Mouse (Mus musculus): ENCODE measurements around the gene Ucp3. TPM values are rescaled to one million over a fixed set of nuclear protein-coding genes. Genes with fewer than 3 reads are reported as not detected.

The Ucp3 gene
- polyA plus RNA-seq, 1 experiment from 2014 or later = not detected

GRCm38 (mm10) chr7:100495581-100496251 lies 22.9 kb downstream of the Ucp3 start:
- H3K4me1 ChIP-seq (replicated peaks; ENCODE audit: control insufficient read depth, insufficient read depth, low read length) = peaks cover 19% of the 10 kb centered on the region

GRCm38 (mm10) chr7:100496371-100496770 lies 23.6 kb downstream of the Ucp3 start:
- ATAC-seq = no peak
- no peak overlapping the region for H3K9ac ChIP-seq (replicated peaks; ENCODE audit: low read depth, low read length)
- H3K9me3 ChIP-seq (ENCODE audit: control insufficient read depth, low read length) = no peaks in the 10 kb centered on the region
- no peaks in the 10 kb centered on the region for H3K27me3 ChIP-seq (replicated peaks; ENCODE audit: control insufficient read depth, insufficient read depth, low read length)
- WGBS = 86% methylated on average over 6 of the region's 6 CpGs
- H3K36me3 ChIP-seq (ENCODE audit: control insufficient read depth, insufficient read depth) = no peaks in the 10 kb centered on the region
- no peak overlapping the region for H3K27ac ChIP-seq (ENCODE audit: low read length)
- peaks cover 19% of the 10 kb centered on the region for H3K4me1 ChIP-seq (replicated peaks; ENCODE audit: control insufficient read depth, insufficient read depth, low read length)
- H3K4me2 ChIP-seq (ENCODE audit: low read length) = no peak overlapping the region
- H3K4me3 ChIP-seq (replicated peaks; ENCODE audit: low read length) = no peak overlapping the region

More at GRCm38 (mm10) chr7:100495581-100496251, 22.9 kb downstream of the Ucp3 start:
- peak overlapping the region; percentile 35; the same call in 1 of the 2 replicates for H3K27ac ChIP-seq (ENCODE audit: low read length)
- no peaks in the 10 kb centered on the region for H3K9me3 ChIP-seq (ENCODE audit: control insufficient read depth, low read length)
- H3K27me3 ChIP-seq (replicated peaks; ENCODE audit: control insufficient read depth, insufficient read depth, low read length) = no peaks in the 10 kb centered on the region
- H3K4me3 ChIP-seq (replicated peaks; ENCODE audit: low read length) = no peak overlapping the region
- H3K9ac ChIP-seq (replicated peaks; ENCODE audit: low read depth, low read length) = no peak overlapping the region
- no peaks in the 10 kb centered on the region for H3K36me3 ChIP-seq (ENCODE audit: control insufficient read depth, insufficient read depth)
- peak overlapping the region; percentile 16; the same call in 1 of the 2 replicates for H3K4me2 ChIP-seq (ENCODE audit: low read length)
- ATAC-seq = peak; percentile 77
- WGBS = 37% methylated on average over 11 of the region's 11 CpGs

GRCm38 (mm10) chr7:100496791-100497190 lies 24.0 kb downstream of the Ucp3 start:
- no peak overlapping the region for H3K9ac ChIP-seq (replicated peaks; ENCODE audit: low read depth, low read length)
- H3K27me3 ChIP-seq (replicated peaks; ENCODE audit: control insufficient read depth, insufficient read depth, low read length) = no peaks in the 10 kb centered on the region
- H3K4me3 ChIP-seq (replicated peaks; ENCODE audit: low read length) = no peak overlapping the region
- H3K9me3 ChIP-seq (ENCODE audit: control insufficient read depth, low read length) = no peaks in the 10 kb centered on the region
- H3K36me3 ChIP-seq (ENCODE audit: control insufficient read depth, insufficient read depth) = no peaks in the 10 kb centered on the region
- H3K4me1 ChIP-seq (replicated peaks; ENCODE audit: control insufficient read depth, insufficient read depth, low read length) = peaks cover 19% of the 10 kb centered on the region
- 97% methylated on average over 9 of the region's 9 CpGs for WGBS
- H3K27ac ChIP-seq (ENCODE audit: low read length) = no peak overlapping the region
- H3K4me2 ChIP-seq (ENCODE audit: low read length) = no peak overlapping the region
- ATAC-seq = no peak

GRCm38 (mm10) chr7:100497402-100497801 lies 24.6 kb downstream of the Ucp3 start:
- H3K9ac ChIP-seq (replicated peaks; ENCODE audit: low read depth, low read length) = no peak overlapping the region
- no peak for ATAC-seq
- no peaks in the 10 kb centered on the region for H3K36me3 ChIP-seq (ENCODE audit: control insufficient read depth, insufficient read depth)
- peaks cover 19% of the 10 kb centered on the region for H3K4me1 ChIP-seq (replicated peaks; ENCODE audit: control insufficient read depth, insufficient read depth, low read length)
- H3K9me3 ChIP-seq (ENCODE audit: control insufficient read depth, low read length) = no peaks in the 10 kb centered on the region
- H3K4me3 ChIP-seq (replicated peaks; ENCODE audit: low read length) = no peak overlapping the region
- 92% methylated on average over 4 of the region's 4 CpGs for WGBS
- no peak overlapping the region for H3K27ac ChIP-seq (ENCODE audit: low read length)
- no peaks in the 10 kb centered on the region for H3K27me3 ChIP-seq (replicated peaks; ENCODE audit: control insufficient read depth, insufficient read depth, low read length)
- no peak overlapping the region for H3K4me2 ChIP-seq (ENCODE audit: low read length)

- WGBS = 92% methylated on average over 13 of the region's 13 CpGs
- Histone ChIP-seq H3K4me2 (ENCODE audit: low read length) (no peak overlapping the region), H3K27me3 (replicated peaks; ENCODE audit: control insufficient read depth, insufficient read depth, low read length) (no peaks in the 10 kb centered on the region), H3K27ac (ENCODE audit: low read length) (no peak overlapping the region), H3K4me1 (replicated peaks; ENCODE audit: control insufficient read depth, insufficient read depth, low read length) (peaks cover 15% of the 10 kb centered on the region), H3K9me3 (ENCODE audit: control insufficient read depth, low read length) (no peaks in the 10 kb centered on the region), H3K9ac (replicated peaks; ENCODE audit: low read depth, low read length) (no peak overlapping the region), H3K36me3 (ENCODE audit: control insufficient read depth, insufficient read depth) (no peaks in the 10 kb centered on the region), H3K4me3 (replicated peaks; ENCODE audit: low read length) (no peak overlapping the region)
- no peak for ATAC-seq
These were observed 25.2 kb downstream of the Ucp3 start for GRCm38 (mm10) chr7:100497982-100498381.

GRCm38 (mm10) chr7:100499465-100499864 lies 26.7 kb downstream of the Ucp3 start:
- no peak for ATAC-seq
- no peak overlapping the region for H3K4me3 ChIP-seq (replicated peaks; ENCODE audit: low read length)
- no peak overlapping the region for H3K9ac ChIP-seq (replicated peaks; ENCODE audit: low read depth, low read length)
- H3K4me2 ChIP-seq (ENCODE audit: low read length) = no peak overlapping the region
- H3K4me1 ChIP-seq (replicated peaks; ENCODE audit: control insufficient read depth, insufficient read depth, low read length) = peaks cover 6% of the 10 kb centered on the region; the same call in 1 of the 2 replicates
- H3K36me3 ChIP-seq (ENCODE audit: control insufficient read depth, insufficient read depth) = no peaks in the 10 kb centered on the region
- no peaks in the 10 kb centered on the region for H3K9me3 ChIP-seq (ENCODE audit: control insufficient read depth, low read length)
- no peak overlapping the region for H3K27ac ChIP-seq (ENCODE audit: low read length)
- no peaks in the 10 kb centered on the region for H3K27me3 ChIP-seq (replicated peaks; ENCODE audit: control insufficient read depth, insufficient read depth, low read length)

GRCm38 (mm10) chr7:100500276-100500977 lies 27.6 kb downstream of the Ucp3 start:
- Histone ChIP-seq H3K4me2 (ENCODE audit: low read length) (no peak overlapping the region), H3K9me3 (ENCODE audit: control insufficient read depth, low read length) (no peaks in the 10 kb centered on the region), H3K27me3 (replicated peaks; ENCODE audit: control insufficient read depth, insufficient read depth, low read length) (no peaks in the 10 kb centered on the region), H3K36me3 (ENCODE audit: control insufficient read depth, insufficient read depth) (no peaks in the 10 kb centered on the region), H3K4me1 (replicated peaks; ENCODE audit: control insufficient read depth, insufficient read depth, low read length) (peaks cover 4% of the 10 kb centered on the region; the same call in 1 of the 2 replicates), H3K27ac (ENCODE audit: low read length) (no peak overlapping the region), H3K9ac (replicated peaks; ENCODE audit: low read depth, low read length) (no peak overlapping the region), H3K4me3 (replicated peaks; ENCODE audit: low read length) (no peak overlapping the region)
- no peak for ATAC-seq
- WGBS = 77% methylated on average over 16 of the region's 16 CpGs

GRCm38 (mm10) chr7:100501027-100501843 lies 28.4 kb downstream of the Ucp3 start:
- WGBS = 73% methylated on average over 6 of the region's 6 CpGs
- no peaks in the 10 kb centered on the region for H3K9me3 ChIP-seq (ENCODE audit: control insufficient read depth, low read length)

GRCm38 (mm10) chr7:100501844-100502373 lies 29.1 kb downstream of the Ucp3 start:
- H3K4me1 ChIP-seq (replicated peaks; ENCODE audit: control insufficient read depth, insufficient read depth, low read length) = no peaks in the 10 kb centered on the region
- H3K4me2 ChIP-seq (ENCODE audit: low read length) = no peak overlapping the region
- WGBS = 66% methylated on average over 2 of the region's 2 CpGs
- H3K36me3 ChIP-seq (ENCODE audit: control insufficient read depth, insufficient read depth) = no peaks in the 10 kb centered on the region
- H3K27ac ChIP-seq (ENCODE audit: low read length) = no peak overlapping the region
- no peaks in the 10 kb centered on the region for H3K27me3 ChIP-seq (replicated peaks; ENCODE audit: control insufficient read depth, insufficient read depth, low read length)
- H3K9me3 ChIP-seq (ENCODE audit: control insufficient read depth, low read length) = no peaks in the 10 kb centered on the region
- H3K4me3 ChIP-seq (replicated peaks; ENCODE audit: low read length) = no peak overlapping the region
- no peak for ATAC-seq
- H3K9ac ChIP-seq (replicated peaks; ENCODE audit: low read depth, low read length) = no peak overlapping the region

More at GRCm38 (mm10) chr7:100501027-100501843, 28.4 kb downstream of the Ucp3 start:
- no peak for ATAC-seq
- H3K36me3 ChIP-seq (ENCODE audit: control insufficient read depth, insufficient read depth) = no peaks in the 10 kb centered on the region
- no peak overlapping the region for H3K27ac ChIP-seq (ENCODE audit: low read length)
- no peaks in the 10 kb centered on the region; the same call in 1 of the 2 replicates for H3K4me1 ChIP-seq (replicated peaks; ENCODE audit: control insufficient read depth, insufficient read depth, low read length)
- no peak overlapping the region for H3K4me2 ChIP-seq (ENCODE audit: low read length)
- H3K27me3 ChIP-seq (replicated peaks; ENCODE audit: control insufficient read depth, insufficient read depth, low read length) = no peaks in the 10 kb centered on the region
- no peak overlapping the region for H3K4me3 ChIP-seq (replicated peaks; ENCODE audit: low read length)
- no peak overlapping the region for H3K9ac ChIP-seq (replicated peaks; ENCODE audit: low read depth, low read length)
